Mouse (Mus musculus): ENCODE measurements around the gene Kcnj4.
"Not testable (repeated sequence)": the region's sequence is repeated elsewhere in the genome, so short reads cannot be mapped to it uniquely, and the experiment has no call there.

Gene Kcnj4

GRCm38 (mm10) chr15:79511553-79512320 is 6.7 kb upstream of the Kcnj4 start:
- peak; percentile 79 to 86 for DNase-seq

DNA sequence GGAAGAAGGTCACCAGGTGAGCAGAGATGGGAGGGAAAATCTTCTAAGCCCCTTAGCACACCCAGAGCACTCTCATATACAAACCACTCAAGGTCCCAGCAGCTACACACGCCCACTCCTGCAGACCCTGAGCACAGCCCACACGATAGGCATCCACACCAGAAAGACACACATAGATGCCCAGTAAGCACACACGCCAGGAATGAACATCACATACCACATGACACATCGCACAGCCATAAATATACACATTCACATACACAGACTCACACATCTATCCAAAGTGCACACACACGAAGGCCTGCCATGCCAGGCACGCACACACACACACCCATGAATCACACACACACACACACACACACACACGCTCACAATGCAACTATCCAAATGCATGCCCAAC is 5.4 kb upstream of the Kcnj4 start:
- DNase-seq: no peak

DNA sequence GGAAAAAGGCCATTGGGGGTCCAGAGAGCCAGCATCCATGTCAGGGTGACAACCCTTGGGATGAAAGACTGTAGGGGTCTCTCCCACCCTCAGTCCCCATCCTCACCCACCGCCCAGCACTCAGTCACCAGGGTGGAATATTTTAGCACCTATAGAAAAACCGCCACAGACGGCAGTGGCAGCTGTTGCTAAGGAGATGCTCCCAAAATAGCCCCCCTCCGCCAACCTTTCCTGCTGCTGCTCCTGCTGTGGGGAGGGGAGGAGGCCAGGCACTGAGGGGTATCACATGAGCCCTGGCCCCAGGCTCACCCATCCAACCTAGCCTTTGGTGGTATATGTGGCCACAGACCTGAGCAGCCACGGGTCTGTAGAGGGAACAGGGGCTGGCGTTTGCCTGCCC is 5.0 kb upstream of the Kcnj4 start:
- DNase-seq: no peak

- DNase-seq: no peak
These were observed 2.2 kb upstream of the Kcnj4 start for GRCm38 (mm10) chr15:79507055-79507828.

GRCm38 (mm10) chr15:79506460-79506859 is 1.4 kb upstream of the Kcnj4 start:
- no peak for DNase-seq

DNA sequence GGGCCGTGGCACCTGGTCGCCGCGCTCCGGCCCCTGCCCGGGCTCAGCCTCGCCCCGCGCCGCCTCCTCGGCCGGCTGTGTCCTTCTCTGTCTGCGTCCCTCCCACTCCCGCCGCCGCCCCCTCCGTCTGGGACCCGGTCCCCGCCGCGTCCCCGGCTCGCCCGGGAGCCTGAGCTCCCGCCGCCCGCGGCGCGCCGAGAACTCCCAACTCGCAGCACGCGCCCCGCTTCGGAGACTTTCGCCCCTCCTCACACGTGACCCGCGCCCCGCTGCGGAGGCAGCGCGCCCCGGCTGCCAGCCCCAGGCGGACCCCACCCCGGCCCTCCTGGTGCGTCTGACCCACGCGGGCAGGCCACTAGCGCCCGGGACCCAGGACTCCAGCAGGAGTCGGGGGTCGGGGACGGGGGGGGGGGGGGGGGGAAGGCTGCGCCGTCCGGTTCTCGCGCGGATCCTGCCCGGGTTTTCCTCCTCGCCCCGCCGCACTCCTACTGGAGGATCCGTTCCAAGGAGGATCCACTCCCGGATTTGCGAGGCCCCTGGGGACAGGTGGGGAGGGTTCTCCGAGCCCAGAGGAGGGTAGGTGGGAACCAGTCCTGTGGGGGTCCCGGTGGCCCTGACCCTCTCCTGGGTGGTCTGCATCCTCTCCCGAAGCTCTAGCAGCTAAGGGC is 709 bp upstream of the Kcnj4 start:
- DNase-seq: peak; percentile 64 to 68

DNA sequence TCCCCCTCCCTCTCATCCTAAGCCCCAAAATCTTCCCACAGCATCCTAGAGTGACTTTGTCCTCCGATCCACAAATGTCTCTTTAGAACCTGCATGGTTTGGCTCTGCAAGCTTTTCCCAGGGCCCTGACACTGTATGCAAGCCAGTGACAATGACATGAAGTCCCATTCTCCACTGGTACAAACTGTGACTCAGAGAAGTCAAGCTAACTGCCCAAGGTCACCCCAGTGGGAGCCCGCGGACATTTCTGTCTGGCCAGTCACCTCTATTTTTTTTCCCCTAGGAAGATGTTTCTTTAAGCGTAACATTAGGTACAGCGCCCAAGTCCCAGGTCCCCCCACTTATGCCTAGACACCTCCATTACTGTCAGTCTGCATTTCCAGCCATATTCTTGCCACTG is 1.6 kb downstream of the Kcnj4 start:
- no peak for DNase-seq

DNA sequence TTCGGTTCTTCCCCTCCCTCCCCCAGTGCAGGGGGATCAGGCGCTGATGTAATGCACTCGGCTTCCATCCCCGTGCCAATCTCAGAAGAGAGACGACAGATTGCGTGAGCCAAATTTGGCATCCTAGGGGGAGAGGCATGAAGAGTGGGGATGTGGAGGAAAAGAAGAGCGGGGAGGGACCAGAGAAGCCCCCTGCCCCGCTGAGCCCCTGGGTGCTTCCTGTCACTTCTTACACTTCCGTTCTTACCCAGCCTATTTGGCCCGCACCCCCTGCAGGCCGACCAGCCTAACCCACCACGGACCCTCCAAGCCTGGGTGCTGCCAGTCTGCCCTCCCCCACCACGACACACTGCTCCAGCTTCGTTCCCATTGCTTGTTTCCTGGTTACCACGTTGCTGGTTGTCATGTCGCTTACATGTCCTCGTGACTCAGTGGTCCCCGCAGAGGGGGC is 2.1 kb downstream of the Kcnj4 start:
- DNase-seq: no peak

- no peak for DNase-seq
These were observed 4.9 kb downstream of the Kcnj4 start for GRCm38 (mm10) chr15:79500110-79500509.

DNA sequence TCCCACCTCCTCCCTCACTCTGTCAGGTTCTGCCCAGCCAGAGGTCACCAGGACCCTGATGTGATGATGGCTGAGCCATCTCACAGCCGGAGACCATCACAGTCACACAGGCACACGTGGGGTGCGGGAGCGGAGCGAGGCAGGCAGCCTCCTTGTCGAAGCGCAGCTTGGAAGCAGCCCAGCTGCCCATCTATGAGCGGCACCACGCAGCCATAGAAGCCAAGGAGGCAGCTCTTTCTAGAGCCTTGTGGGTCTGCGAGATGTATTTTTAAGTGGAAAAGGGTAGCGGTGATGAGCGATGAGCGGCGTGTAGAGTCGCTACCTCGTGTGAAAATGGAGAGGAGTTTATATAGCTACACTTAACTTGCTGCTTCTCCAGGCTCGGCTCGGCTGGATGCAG is 11.5 kb downstream of the Kcnj4 start:
- DNase-seq: no peak

- no peak for DNase-seq
These were observed 15.6 kb downstream of the Kcnj4 start for GRCm38 (mm10) chr15:79489463-79489862.

- DNase-seq: no peak
These were observed 23.8 kb downstream of the Kcnj4 start for GRCm38 (mm10) chr15:79481181-79481688.

DNA sequence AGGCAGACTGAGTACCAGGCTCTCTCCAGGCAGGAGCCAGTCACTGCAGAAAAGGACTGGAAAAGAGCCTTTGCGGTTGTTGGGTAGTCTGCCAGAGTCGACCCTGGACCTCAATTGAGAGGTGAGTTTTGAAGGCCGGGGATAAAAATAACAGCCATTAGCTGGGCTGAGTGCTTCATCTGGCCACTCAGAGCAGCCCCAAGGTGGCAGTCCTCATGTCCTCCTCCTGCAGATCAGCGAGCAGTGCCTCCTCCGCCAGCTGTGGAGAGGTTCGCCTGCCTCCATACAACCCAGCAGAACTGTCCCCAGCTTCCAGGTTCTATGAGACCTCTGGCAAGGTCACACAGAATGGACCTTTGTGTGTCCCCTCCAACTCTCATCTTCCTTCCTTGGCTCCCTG is 27.8 kb downstream of the Kcnj4 start:
- no peak for DNase-seq

DNA sequence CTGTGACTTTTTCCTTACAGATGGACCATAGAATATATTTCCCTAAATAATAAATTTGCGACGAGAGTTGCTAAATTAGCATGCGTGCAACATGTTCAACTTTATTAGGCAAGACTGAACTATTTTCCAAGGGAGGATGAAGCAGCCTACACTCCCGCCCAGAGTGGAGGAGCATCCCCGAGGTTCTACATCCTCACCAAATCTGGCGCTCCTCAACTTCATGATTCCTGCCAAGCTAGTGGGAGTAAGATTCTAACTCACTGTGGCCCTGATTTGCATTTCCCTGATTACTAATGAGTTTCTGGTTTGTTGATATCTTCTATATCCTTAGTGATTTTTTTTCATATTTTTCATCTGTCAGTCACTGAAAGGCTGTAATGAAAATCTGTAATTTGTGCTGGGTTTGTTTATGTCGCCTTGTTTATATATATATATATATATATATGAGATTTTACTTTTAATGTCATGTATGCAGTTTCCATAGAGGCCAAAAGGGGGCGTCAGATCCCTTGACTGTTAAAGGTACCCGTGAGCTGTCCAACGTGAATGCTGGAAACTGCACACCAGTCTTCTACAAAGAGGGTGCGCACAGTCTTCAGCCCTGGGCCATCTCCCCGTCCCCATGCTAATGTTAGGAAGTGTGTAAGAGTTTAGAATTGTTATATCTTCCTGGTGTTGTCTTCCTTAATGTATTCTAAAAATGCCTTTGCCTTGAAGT is 31.2 kb downstream of the Kcnj4 start:
- no peak for DNase-seq

GRCm38 (mm10) chr15:79473042-79473441 is 32.0 kb downstream of the Kcnj4 start:
- no peak for DNase-seq

GRCm38 (mm10) chr15:79471095-79471494 is 33.9 kb downstream of the Kcnj4 start:
- DNase-seq: no peak

DNA sequence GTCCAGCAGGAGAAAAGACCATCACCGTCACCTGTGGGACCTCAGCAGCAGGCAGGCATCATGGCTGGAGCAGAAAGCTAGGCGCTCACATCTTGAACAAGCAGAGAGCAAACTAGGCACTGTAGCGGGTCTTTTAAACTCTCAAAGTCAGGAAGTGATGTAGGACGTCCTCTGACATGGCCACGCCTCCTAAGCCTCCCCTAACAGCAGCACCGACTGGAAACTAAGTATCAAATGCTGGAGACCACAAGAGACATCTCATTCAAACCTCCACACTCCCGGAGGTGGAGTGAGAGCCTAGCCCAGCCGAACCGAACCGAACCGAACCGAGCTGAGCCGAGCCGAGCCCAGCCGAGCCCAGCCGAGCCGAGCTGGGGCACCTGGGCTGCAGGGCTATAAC is 34.5 kb downstream of the Kcnj4 start:
- no peak for DNase-seq

- no peak for DNase-seq
These were observed 35.5 kb downstream of the Kcnj4 start for GRCm38 (mm10) chr15:79469577-79469976.

DNA sequence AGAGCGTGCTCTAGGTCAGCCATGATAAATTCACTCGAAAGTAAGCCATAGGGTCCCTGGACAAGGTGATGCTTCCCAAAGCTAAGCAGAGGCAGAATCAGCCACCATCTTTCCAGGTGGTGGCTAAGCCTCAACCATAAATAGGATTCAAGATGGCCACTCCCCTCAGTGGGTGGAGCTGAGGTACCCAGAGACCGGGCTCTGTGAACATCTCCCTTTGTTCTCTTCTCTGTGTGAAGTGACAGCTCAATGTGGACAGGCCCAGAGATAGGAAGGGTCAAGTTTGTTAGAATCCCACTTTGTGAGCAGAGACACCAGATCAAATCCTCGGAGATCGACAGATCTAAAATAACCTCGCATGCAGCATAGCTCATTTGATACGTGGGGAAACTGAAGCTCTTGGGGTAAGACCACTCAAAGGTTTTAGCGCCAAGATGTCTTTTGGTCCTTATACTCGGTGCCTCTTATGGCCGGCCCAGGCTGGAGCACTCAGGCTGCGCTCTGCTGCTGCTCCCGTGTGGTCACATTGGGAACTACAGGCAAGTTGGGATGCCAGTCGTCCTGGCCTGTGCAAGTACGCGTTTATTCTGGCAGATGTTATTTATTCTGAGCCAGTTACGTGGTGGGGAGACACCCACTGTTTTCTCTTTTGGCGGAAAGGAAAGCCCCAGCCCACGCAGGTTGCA is 38.3 kb downstream of the Kcnj4 start:
- DNase-seq: peak; percentile 86 to 89

DNA sequence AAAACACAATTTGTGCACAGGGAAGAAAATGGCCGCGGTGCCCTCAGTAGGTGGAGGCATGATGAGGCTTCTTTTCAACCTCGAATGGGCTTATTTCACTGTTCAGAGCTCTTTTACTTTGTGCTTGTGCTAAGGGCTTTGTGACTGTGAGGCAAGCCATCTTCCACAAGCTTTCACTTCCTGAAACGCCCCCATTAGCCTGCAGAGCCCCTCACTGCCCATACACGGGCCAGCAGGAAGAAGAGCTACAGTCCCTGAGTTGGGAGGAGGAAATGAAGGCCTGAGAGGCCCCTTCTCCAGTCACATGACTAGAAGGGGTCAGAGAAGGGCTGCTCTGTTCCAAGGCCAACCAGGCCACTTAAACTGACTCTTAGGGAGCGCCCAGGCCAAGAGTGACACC is 48.5 kb downstream of the Kcnj4 start:
- no peak for DNase-seq

DNA sequence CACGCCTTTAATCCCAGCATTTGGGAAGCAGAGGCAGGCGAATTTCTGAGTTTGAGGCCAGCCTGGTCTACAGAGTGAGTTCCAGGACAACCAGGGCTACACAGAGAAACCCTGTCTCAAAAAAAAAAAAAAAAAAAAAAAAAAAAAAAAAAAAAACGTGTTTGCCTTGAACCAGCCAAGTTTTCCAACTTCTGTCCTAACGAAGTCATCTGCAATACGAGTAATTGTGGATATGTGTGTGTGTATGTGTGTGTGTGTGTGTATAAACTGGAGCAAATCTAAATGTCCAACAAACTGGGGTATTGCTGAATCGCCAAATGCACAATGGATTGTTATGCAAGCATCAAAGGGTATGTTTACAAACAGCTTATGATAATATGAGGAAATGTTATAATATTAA is 48.9 kb downstream of the Kcnj4 start:
- DNase-seq: not testable (repeated sequence)

Measured in cerebellum, postnatal 36 days (tissue).